Mouse (Mus musculus): ENCODE results near the gene Dennd6a.

GRCm38 (mm10) chr14:26525955-26526354 lies 47.7 kb upstream of the Dennd6a start:
- TF ChIP-seq CTCF (IDR thresholded peaks at IDR 0.05; ENCODE audit: low read depth) (no peak), EP300 (optimal IDR thresholded peaks at IDR 0.05) (no peak)

Measured in stomach, postnatal 0 days (tissue).